Mouse (Mus musculus): ENCODE measurements at regions not wholly inside any gene's neighbourhood (a gene's known extent, or its start where the extent isn't known, plus 50 kb on each side); places are given as distances from the start of the nearest gene placed in this dataset.

DNA sequence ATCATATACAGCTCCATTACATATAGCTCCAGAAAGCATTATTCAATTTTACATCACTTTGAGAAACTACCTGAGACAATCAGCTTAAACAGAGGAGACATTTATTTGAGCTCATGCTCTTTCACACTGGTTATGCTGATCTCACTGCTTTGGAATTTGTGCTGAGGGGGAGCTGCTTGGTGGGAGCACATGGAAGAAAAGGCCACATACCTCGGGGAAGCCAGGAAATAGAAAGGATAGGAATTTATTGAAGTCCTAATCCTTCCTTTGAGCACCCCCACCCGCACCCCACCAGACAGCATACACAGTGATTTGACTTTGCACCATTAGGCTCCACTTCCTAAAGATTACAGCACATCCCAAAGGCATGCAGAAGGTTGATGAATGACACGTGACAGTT lies 296.0 kb upstream of the Slc35b3 start:
- no peak for TF ChIP-seq MAFK (IDR thresholded peaks at IDR 0.05; ENCODE audit: insufficient read depth, low read depth, low read length)
- TF ChIP-seq HCFC1 (IDR thresholded peaks at IDR 0.05; ENCODE audit: borderline replicate concordance, insufficient read depth, low read length): no peak
- no peak for TF ChIP-seq CHD2 (IDR thresholded peaks at IDR 0.05; ENCODE audit: low read depth, low read length)
